Mouse (Mus musculus): ENCODE results near the gene Rpl10-ps3.

Rpl10-ps3 gene

DNA sequence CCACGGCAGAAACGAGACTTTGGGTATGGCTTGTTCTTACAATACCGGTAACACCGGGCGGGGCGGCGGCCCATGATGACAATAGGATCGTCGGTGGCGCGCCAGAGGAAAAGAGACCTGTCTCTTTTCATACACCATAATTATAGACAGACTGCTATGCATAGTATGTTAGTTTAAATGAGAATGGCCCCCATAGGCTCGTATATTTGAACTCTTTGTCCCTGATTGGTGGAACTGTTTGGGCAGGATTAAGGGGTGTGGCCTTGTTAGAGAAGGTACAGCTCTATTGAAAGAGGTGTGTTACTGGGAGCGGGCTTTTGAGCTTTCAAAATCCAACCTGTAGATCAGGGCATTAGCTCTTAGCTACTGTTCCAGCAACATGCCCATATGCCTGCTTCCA lies at the start of gene Rpl10-ps3:
TSS of gene Rpl10-ps3 (minus strand) at position 101 of the 400 bp plus-strand sequence.
- DNase-seq (ENCODE audit: low read depth, low spot score), result no peak

DNA sequence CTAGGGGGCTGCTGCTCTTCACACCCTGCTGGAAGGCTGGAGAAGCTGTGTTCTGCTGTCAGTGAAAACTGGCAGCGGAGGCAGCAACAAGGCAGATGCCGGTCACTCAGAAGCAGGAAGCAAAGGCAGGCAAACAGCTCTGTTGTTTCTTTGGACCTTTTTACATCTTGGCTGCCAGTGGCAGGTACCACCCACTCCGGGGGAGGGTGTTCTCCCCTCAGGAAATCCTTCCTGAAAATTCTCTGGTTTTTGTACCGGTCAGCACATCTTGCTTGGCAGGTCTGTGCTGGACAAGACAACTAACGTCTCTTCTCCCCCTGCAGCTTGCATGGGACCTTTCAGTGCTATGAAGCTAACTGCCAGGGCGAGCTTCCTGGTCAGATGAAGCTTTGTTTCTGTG lies 30.8 kb upstream of the Rpl10-ps3 start:
- no peak for DNase-seq (ENCODE audit: low read depth, low spot score)

DNA sequence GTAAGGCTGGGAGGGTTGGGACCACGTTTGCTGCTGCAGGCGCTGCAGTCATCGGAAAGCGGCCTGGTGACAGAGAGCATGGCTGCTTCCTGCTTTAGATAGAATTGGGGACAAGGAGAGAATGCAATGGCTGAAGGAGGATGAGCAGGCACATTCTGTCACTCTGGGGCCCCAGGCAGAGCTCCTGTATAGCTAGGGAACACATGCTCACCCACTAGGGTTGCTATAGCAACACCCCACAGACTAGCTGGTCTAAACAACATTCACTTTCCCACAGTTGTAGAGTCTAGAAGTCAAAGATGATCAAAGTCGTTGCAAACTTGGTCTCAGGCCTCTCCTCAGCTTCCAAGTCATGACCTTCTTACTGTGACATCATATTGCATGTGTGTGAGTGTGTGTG lies 29.9 kb upstream of the Rpl10-ps3 start:
- no peak for DNase-seq (ENCODE audit: low read depth, low spot score)

DNA sequence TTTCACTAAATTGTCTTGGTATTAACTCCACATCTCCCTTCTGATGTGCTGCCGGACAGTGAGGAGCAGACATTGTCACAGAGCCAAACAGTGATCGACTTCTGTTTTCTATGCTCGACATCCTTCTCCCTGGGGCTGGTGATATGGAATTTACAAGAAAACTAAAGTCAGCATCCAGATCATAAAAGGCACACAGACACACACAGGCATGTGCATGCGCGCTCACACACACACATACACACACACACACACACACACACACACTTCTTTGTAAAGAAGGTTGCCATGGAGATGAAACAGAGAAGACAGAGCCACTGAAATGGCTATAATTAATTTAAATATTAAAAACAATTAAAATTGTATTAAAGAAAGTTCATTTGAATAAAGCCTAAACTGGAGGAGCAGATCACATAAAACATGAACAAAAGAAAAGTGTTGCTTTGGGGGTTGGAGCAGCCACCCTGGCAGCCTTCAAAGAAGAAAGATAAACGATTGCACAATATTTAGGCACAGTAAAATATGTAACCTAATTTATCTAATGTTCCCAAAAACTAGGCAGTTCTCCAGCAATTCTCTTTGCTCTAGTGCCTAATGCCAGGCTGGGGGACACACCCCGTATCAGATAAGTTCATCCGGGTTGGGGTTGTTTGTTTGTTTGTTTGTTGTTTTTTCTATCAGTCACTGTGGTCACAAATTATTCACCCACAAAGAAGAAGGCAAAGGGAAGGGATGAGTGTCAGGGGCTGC lies 24.0 kb upstream of the Rpl10-ps3 start:
- DNase-seq (ENCODE audit: low read depth, low spot score), result no peak

DNA sequence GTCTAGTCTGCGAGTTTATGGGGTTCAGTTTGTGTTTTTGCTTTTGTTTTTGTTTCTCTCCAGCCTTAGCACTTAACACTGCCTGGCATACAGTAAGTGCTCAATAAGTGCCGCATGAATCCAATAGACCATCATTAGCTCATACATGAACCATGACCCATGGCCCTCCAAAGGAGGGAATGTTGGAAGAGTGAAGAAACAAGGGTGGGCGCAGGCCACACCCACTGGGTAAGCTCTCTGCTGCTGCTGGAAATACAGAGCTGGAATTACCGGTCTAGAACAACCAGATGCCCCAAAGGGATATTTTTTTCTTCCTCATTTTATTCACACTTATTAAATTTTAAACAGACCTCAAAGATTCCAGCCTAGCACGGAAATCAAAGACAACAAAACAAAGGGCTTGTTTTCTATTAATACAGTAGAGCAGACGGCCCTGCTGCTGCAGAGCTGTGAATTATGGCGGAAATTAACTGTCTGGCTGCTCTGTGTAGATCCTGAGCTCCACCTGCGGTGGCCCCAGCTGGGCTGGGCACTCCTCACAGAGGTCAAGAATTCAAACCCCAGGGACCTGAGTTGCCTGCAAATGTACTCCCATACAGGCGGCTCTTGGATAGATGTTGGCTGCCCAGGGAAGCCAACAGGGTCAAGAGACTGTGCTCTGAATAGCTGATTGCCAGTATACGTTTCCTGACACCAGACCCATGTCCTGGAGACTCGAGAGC lies 20.5 kb upstream of the Rpl10-ps3 start:
- no peak for DNase-seq (ENCODE audit: low read depth, low spot score)

DNA sequence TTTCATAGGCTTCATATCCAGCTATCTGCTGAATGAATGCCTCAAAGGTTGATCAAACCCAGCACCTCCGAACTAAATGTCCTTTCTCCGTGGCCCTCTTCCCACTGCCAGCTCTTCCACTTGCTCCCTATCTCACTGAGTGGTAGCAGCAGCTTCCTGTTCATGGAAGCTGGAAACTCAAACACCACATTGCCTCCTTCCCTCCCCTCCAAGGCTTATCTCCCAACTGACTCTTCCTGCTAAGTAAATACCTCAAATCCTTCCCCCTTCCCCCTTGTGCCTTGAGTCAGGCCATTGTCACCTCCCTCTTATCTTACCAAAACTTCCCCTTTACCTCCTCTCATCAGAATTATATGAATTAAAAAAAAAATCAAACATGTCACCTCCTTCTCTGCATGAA lies 19.2 kb upstream of the Rpl10-ps3 start:
- DNase-seq (ENCODE audit: low read depth, low spot score), result no peak

DNA sequence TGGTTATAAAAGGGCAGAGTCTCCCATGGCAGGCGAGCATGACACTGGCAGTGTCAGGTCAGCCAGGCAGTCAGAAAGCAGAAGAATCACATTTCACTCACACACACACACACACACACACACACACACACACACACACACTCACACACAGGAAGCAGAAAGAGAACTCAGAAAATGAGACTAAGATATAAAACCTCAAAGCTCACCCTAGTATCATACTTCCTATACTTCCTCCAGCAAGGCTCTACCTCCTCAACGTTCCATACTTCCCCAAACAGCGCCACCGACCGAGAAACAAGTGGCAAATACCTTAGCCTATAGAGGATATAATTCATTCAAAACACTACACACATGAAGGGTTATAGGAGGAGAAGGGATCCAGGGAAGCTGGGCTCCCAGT lies 18.5 kb upstream of the Rpl10-ps3 start:
- no peak for DNase-seq (ENCODE audit: low read depth, low spot score)

DNA sequence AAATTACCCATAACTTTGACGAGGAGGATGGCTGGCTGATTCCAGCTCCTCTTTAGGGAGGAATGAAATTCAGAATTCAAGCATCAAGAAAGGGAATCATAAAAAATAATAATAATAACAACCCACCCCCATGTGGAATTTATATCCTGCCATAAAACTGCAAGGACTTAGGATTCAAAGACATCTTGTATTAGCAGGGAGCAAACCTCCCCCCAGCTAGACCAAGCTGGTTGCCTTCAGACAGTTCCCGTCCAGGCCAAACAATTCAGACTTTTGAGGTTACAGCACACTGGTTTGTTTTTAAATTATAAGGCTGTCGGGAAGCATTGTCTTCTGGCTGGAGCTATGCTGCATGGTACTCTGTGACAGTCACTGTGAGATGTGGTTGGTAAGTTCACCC lies 17.8 kb upstream of the Rpl10-ps3 start:
- no peak for DNase-seq (ENCODE audit: low read depth, low spot score)

DNA sequence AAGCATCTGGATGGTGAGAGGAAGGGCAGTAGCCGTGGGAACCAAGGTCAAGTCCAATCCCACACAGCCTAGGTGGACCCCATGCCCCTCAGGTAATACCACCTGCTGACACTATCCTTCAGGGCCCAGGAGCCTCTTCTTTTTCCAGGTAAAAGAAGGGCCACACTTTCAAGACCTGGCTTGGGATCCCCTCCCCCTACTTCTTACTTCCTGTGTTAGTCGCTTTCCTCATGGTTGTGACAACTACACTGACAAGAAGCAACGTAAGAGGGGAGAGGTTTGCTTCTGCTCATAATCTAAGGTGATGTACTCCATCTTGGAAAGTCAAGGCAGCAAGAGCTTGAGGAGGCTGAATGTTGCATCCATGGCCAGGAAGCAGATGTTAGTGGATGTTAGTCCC lies 15.6 kb upstream of the Rpl10-ps3 start:
- no peak for DNase-seq (ENCODE audit: low read depth, low spot score)

DNA sequence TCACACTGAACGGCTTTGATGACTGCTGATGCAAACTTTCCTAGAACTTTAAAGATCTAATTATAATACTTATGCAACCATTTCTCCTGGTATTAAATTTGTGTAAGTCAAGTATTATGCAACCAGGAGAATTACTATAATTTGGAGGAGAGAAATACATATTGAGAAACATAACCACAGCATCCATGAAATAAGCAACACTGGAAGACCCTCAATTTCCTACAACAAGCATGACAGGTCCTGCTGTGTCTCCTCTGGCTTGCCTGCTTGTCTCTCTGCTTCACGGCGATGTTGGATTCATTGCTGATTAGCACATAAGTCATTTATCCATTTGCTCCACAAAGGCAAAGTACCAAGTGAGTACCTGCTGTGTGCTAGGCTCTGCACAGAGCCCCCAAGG lies 12.6 kb upstream of the Rpl10-ps3 start:
- no peak for DNase-seq (ENCODE audit: low read depth, low spot score)

DNA sequence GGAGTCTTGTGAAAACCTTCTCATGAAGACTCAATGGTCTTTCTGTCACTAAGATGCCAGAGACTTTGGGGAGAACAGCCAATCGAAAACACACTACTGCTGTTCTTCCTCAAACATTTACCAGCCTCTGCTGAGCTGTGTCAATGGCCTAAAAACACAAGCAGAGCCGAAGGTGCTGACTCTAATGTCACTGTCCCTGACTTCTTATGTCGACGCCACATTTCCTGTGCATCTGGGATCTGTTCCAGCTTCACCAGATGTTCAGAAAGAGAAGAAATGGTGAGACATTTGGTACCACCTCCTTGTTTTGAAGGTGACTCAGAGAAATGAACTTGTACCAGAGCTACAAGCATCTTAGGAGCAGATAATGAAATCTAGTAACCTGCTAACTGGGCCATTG lies 7.0 kb upstream of the Rpl10-ps3 start:
- DNase-seq (ENCODE audit: low read depth, low spot score), result no peak

DNA sequence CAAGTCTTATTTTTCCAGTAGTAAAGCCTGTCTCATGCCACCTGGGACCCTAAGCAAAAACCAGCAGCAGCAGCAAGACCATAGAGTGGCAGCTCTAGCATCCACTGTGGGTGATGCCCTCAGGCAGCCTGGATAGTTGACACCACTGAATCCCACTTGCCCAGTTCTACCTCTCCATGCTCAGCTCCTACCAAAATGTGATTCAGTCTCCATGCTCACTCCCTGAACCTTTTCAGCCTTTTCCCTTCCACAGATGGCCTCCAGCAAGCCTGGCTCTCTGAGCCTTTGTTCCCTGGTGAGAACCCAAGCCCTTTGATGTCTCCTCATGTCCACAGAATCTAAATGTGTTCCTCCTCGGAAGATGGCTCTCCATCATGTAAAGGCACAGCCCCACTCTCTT lies 5.8 kb upstream of the Rpl10-ps3 start:
- DNase-seq (ENCODE audit: low read depth, low spot score), result no peak

DNA sequence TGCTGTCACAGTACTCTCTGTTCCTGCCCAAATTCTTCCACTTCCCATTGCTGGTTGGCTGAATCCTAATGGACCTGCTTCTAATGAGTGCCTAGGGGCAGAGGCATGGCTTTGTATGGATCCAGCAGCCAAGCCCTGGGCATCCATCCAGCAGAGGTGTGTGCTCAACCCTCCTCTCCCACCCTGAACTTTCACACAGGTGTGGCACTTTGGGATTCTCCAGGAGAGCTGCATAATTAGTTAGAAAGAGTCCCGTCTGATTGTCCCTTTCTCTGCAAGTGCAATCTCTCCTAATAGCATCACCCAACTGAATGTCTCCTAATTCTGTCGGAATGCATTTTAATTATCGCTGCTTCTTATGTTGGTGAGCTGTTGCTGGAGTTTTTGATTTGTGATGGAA lies 4.4 kb upstream of the Rpl10-ps3 start:
- DNase-seq (ENCODE audit: low read depth, low spot score), result no peak

DNA sequence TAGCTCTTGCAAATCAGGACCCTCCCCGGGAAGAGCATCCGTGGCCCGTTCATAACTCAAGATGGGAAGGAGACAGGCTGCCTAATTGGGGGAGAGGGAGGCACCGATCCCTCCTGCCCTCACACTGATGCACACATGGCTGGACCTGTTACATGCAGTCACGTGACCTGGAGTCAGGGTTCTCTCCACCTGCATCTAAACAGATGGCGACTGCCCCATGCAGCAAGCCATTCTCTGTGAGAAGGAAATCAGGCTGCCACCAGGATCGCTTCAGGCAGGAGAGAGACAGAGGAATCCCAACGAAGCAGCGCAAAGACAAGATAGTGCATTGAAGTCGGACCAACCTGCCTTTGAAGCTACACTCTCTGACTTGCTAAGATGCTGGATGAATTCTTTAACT lies 3.5 kb upstream of the Rpl10-ps3 start:
- no peak for DNase-seq (ENCODE audit: low read depth, low spot score)

DNA sequence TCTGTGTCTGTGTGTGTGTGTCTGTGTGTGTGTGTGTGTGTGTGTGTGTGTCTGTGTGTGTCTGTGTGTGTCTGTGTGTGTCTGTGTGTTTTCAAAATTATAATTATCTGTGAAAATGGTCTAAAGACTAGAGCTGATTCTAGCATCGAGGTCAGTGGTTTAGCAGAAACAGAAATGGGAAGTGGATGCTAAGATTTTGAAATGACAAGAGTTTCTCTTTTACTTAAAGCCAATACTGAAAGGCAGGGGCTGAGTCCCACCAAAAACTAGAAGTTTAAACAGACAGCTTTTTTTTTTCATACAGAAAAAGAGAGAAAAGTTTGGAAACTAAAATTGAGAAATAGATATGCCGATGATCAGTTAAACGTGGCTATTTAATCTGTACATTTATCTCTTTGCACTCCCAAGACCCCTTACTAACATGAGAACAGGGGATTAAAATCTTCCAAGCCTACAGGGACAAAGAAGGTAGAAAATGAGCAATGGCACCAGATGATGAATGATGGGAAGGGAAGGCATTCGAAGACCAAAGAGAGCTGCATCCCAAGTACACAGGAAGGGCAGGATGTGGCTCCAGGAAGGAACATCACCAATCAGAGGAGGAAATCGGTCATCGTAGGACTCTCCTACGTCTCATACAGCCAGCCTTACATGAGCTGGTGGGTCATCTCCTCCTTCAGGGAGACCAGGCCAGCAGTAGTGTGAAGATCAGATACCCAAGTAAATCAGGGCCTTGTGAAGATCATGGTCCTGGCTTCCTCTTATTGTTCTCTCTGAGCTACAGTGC lies 9.0 kb downstream of the Rpl10-ps3 start:
- DNase-seq (ENCODE audit: low read depth, low spot score), result peak; percentile 11

DNA sequence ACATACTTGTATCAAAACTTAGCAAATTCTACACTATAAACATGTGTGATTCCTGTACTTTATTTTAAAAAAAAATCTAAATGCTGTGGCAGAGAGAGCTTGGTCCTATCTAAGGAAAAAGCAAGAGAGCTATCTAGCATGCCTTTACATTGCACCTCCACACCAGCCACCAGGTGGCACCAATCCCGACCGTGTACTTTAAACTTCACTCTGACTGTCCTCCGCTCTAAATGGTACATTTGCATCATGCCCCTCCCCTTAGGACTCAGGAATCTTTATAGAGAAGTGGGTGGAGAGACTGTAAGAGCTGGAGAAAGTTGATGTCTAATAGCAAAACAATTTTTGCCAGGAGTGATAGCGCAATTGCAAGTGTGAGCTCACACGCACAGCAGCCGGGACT lies 11.4 kb downstream of the Rpl10-ps3 start:
- DNase-seq (ENCODE audit: low read depth, low spot score), result peak; percentile 54

DNA sequence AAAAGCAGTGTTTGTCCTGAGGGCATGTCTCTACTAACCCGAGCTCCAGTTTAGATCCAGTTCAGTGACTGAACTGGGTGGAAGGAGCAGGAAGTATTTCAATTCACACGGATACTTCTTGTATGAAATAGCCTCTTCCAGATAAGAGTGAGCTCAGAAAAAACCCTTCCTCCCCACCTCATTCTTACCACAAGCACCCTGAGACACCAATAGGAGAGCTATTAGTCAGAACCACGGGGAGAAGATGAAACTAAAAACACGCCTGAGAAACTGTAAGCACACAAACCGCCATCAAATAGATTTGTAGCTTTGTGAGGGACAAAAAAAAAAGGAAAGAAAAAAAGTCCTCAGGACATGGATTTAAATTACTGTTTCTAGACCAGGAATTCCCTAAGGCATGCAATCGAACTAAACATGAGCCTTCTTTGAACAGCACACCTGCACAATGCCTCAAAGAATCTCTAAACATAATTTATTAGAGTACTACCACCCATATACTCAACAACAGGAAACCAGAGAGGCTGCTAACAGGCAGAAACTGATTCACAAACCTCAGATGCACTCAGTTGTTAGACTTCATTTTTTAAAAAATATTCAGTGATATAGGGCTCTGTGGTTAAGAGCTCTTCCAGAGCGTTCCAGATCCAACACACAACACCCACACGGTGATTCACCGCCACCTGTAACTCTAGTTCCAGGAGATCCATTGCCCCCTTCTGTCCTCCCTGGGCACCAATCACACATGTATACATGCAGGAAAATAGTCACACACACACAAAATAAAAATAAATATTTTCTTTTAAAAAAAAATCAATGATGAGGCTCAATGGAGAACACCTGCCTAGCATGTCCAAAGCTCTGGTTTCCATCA lies 20.2 kb downstream of the Rpl10-ps3 start:
- DNase-seq (ENCODE audit: low read depth, low spot score), result no peak

DNA sequence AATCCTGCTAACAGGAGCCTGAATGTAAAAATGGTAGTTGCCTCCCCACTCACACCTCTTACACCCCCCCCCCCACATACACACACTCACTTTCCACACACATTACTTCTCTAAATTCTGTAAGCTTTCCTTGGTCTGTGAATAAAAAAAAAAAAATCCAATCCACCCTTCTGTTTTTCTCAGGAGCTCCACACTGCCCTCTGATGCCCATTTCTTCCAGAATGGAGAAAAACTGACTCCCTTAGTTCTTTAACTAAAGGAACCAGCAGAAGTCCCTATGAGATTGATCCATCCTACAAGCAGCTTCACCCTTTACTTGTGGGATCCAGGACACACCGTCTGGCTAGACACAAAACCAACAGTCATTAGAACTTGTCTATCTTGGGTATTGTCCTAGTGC lies 24.0 kb downstream of the Rpl10-ps3 start:
- DNase-seq (ENCODE audit: low read depth, low spot score), result no peak

DNA sequence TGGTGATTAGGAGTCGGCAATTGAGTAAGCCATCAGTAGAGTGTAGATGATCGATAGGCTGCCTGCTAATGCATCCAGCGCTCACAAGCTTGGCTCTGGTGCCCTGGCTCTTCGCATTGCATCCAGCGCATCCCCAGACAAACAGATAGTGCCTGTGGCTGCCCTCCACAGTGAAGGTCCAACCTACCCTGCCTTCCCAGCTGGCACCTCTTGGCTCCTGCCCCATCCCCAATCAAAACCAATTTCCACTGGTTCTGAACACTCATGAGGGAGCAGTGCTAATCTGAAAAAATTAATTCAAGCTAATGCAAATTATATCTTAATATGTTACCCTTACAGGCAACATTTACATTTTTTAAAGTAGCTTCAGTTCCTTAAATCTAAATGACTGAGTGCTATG lies 25.3 kb downstream of the Rpl10-ps3 start:
- DNase-seq (ENCODE audit: low read depth, low spot score), result no peak

DNA sequence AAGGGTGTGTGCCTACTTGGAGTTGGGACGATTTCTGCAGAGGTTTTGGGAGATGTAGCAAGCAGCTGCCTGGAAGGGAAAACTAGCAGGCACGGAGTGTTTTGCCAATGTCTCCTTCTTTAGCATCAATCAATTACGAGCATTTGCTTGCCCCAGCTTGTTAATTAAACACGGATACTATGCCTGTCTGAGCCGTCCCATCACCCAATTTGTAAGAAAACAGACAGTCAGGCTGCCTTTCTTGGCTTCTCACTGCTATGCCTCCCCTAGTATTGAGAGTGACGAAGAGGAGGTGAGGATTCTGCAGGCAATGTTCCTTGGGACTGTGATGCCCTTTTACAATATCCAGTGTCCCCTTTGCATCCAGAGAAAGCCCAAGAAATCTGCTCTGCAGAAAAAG lies 27.5 kb downstream of the Rpl10-ps3 start:
- no peak for DNase-seq (ENCODE audit: low read depth, low spot score)

DNA sequence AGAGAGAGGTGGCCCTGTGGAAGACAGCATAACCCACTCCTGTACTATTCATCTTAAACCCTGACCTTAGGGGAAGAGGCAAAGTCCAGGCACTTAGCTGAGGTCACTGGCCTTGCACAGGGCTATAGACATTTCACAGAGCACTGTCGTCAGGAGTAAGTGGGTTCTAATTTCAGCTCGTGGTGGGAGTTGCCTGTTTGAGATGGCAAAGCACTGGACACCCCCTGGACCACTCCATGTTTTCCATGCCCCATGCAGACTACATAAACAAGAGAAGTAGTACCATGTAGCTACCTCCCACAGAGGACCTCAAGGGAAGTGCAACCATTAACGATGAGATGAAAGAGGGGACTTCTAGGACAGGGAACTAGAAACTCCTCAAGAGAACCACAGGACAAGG lies 29.1 kb downstream of the Rpl10-ps3 start:
- no peak for DNase-seq (ENCODE audit: low read depth, low spot score)
